Mouse (Mus musculus) induced T-regulatory cell, adult 2 months (primary cell): ENCODE measurements around the gene Slc5a2.

Experiments used
- DNase-seq: peaks from one replicate; pipeline ENCODE4 v3.0.0-alpha.2; 2012; ENCODE audit warnings: low read depth

Gene Slc5a2

DNA sequence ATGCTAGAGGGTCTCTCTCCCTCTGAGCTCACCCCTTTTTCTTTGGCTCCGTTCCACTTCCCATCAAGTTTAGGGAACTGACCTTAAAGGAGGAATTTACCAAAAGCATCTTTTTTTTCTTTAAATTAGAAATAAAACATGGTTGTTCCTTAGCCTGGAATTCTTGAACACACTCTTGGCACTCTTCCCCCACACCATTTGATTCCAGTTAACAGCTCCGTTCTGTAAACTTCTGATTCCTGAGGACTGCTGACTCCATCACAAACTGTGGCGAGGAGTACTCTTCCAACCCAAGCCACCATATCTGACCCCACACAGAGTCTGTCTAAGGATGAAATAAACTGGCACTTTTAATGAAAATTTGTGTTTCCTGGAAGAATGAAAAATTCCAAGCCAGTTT is 35.5 kb downstream of the Slc5a2 start:
- DNase-seq: no peak

DNA sequence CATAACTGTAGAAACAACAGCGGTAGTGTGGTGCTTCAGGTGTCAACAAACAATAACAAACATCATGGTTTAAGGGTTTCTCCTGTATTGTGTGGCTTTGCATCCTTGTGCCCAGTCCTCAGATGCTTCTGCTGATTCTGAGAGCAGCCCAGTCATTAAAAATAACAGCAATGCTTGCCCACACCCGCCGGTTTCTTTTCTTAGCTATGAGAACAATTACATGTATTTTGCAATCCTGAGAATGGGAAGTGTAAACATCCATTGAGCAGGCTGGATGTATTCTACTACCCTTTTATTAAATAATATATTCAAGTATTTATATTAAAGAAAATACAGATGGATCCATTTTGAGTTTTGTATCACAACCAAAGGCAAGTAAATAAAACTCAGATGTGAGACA is 36.7 kb downstream of the Slc5a2 start:
- no peak for DNase-seq

DNA sequence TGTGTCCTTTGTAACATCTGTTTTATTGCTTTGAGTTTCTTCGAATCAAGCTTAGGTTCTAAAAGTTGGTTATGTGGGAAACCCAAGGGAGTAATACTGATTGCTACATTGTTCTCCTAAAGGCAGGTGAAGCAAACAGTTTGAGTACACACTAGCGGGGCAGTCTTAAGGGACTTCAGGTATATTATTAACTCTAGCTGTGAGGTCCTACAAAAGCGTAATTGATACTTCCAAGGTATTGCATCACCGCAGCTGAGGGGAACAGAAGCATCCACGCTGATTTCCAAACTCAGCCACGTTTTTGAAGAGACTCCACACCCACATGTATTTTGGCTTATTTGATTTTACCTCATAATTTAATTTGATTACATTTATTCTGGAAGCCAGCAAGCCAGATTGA is 38.7 kb downstream of the Slc5a2 start:
- DNase-seq: no peak

GRCm38 (mm10) chr7:128304907-128305306 is 39.5 kb downstream of the Slc5a2 start:
- DNase-seq: peak; percentile 13

GRCm38 (mm10) chr7:128307851-128308250 is 42.4 kb downstream of the Slc5a2 start:
- DNase-seq: no peak

GRCm38 (mm10) chr7:128309216-128309615 is 43.8 kb downstream of the Slc5a2 start:
- DNase-seq: no peak

GRCm38 (mm10) chr7:128309776-128310175 is 44.3 kb downstream of the Slc5a2 start:
- DNase-seq: no peak

DNA sequence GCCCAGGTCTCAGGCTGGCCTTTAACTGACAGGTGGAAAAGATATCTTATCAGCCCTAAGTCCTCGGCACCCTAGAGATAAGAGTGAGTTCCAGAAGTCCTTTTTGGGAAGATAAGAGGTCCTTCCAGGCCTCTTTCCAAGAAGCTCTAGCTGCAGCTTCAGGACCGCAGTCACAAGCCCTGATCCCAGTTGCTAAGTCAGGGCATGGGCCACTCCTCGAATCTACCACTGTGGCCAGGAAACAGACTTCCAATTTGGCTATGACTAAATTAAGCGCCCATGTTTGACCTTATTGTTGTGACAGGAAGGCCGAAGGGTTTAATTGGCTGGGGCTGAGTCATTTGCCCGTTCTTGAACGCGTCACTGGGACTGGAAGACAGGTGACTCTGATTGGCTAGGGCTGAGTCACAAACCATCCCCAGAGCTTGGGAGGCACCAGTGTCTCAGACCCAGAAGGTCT is 44.8 kb downstream of the Slc5a2 start:
- DNase-seq: no peak

GRCm38 (mm10) chr7:128311263-128311662 is 45.8 kb downstream of the Slc5a2 start:
- no peak for DNase-seq

DNA sequence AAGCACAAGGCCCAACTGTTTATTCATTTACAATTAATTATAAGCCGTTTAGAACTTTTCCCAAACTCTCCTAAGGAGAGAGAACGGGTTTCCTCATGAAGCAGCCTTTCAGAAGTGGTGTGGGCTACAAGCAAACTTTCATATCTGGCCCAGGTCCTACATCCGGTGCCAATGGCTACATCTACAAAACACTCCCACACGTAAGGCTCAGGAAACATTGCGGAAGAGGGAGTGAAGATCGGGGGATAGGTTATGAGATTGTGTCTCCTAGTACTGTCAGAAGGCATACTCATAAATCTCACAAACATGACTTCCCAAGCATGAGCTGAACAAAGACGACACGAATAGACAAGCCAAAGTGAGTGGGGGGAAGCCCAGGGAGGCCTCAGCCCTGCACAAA is 46.4 kb downstream of the Slc5a2 start:
- DNase-seq: no peak

- DNase-seq: no peak
Observed at GRCm38 (mm10) chr7:128312375-128313059, 47.1 kb downstream of the Slc5a2 start.

GRCm38 (mm10) chr7:128313601-128314000 is 48.1 kb downstream of the Slc5a2 start:
- no peak for DNase-seq

DNA sequence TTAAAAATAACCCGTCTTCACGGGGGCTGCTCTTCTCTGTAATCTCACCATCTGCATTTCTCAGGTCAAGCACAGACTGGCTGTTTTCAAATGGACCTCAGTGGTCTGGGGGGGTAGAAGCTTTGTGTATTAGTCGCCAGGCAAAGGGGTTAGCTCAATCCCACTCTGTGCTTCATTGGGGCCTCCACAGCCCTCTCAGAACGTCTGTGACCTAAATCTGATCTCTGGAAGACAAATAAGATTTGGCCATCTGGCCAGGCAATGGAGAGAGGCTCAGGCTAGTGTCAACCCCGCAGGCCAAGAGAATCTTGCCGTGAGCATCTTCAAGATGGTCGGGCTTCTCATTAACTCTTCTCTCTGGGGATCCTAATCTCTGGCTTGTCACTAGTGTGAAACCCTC is 49.0 kb downstream of the Slc5a2 start:
- DNase-seq: no peak

GRCm38 (mm10) chr7:128317011-128317410 is 51.6 kb downstream of the Slc5a2 start:
- no peak for DNase-seq

- no peak for DNase-seq
Observed at GRCm38 (mm10) chr7:128319140-128319539, 53.7 kb downstream of the Slc5a2 start.

- no peak for DNase-seq
Observed at GRCm38 (mm10) chr7:128320219-128320816, 54.9 kb downstream of the Slc5a2 start.

- DNase-seq: no peak
Observed at GRCm38 (mm10) chr7:128321260-128321659, 55.8 kb downstream of the Slc5a2 start.
